Mouse (Mus musculus) stomach, embryonic 15.5 days (tissue): ENCODE data around the gene Gcfc2. TPM values are rescaled to one million over a fixed set of nuclear protein-coding genes. Genes with fewer than 3 reads are reported as not detected.

Experiments used
- ATAC-seq: fragments of 200-750 bp; cut with Nextera tagmentation; 2 replicates; pipeline ENCODE4 v1.8.0; 2017; ENCODE audit warnings: low read depth, moderate number of reproducible peaks, moderate TSS enrichment; ENCODE audit not compliant: insufficient read depth, low FRiP score
- H3K27ac ChIP-seq: fragments of 300-500 bp; sonication (generic); 2 replicates; pipeline ENCODE4 v1.5.1; 2015; ENCODE audit warnings: mild to moderate bottlenecking, inconsistent platforms
- H3K27me3 ChIP-seq: fragments of 300-500 bp; sonication (generic); replicated peaks from 2 replicates; pipeline ENCODE4 v1.6.1; 2015; ENCODE audit warnings: inconsistent platforms
- H3K36me3 ChIP-seq: fragments of 300-500 bp; sonication (generic); 2 replicates; pipeline ENCODE4 v1.6.1; 2015; ENCODE audit warnings: inconsistent platforms
- H3K4me1 ChIP-seq: fragments of 300-500 bp; sonication (generic); 2 replicates; pipeline ENCODE4 v1.6.1; 2015; ENCODE audit warnings: inconsistent platforms
- H3K4me2 ChIP-seq: fragments of 300-500 bp; sonication (generic); 2 replicates; pipeline ENCODE4 v1.6.1; 2015; ENCODE audit warnings: mild to moderate bottlenecking, inconsistent platforms
- H3K4me3 ChIP-seq: fragments of 300-500 bp; sonication (generic); replicated peaks from 2 replicates; pipeline ENCODE4 v1.5.1; 2015; ENCODE audit warnings: inconsistent platforms
- H3K9ac ChIP-seq: fragments of 300-500 bp; sonication (generic); 2 replicates; pipeline ENCODE4 v1.6.1; 2015; ENCODE audit warnings: inconsistent platforms
- H3K9me3 ChIP-seq: fragments of 300-500 bp; sonication (generic); 2 replicates; pipeline ENCODE4 v1.6.1; 2016; ENCODE audit warnings: inconsistent platforms
- WGBS: fragments of 180-500 bp; shearing (Covaris S2); methylation state at CpG from one replicate; pipeline ENCODE4 v1.1.7; 2015; 5-methylcytosine and 5-hydroxymethylcytosine counted together
- polyA plus RNA-seq: library from polyadenylated mRNA; unstranded; fragments of >200 nt; fragmentation: Nextera tagmentation; extraction: Ambion mirVana; gene quantifications from 2 replicates; pipeline ENCODE4 v1.2.1, GENCODE M21; 2015

The Gcfc2 gene
- polyA plus RNA-seq, 1 experiment from 2014 or later = 8.5 TPM

- H3K36me3 ChIP-seq = peaks cover 30% of the 10 kb centered on the region
These were observed 23.4 kb downstream of the Gcfc2 start for GRCm38 (mm10) chr6:81946906-81947305.

GRCm38 (mm10) chr6:81955133-81955532 lies 31.7 kb downstream of the Gcfc2 start:
- no peak overlapping the region for H3K9ac ChIP-seq
- whole genome bisulfite sequencing = 87% methylated on average over 5 of the region's 5 CpGs
- H3K4me1 ChIP-seq = no peaks in the 10 kb centered on the region
- no peak overlapping the region for H3K4me3 ChIP-seq
- H3K4me2 ChIP-seq = no peak overlapping the region
- ATAC-seq = no peak
- no peaks in the 10 kb centered on the region for H3K9me3 ChIP-seq
- H3K27ac ChIP-seq = no peak overlapping the region
- no peaks in the 10 kb centered on the region for H3K27me3 ChIP-seq
- peaks cover 47% of the 10 kb centered on the region for H3K36me3 ChIP-seq

More at GRCm38 (mm10) chr6:81946906-81947305, 23.4 kb downstream of the Gcfc2 start:
- ATAC-seq = no peak
- 94% methylated on average over 6 of the region's 6 CpGs for WGBS
- Histone ChIP-seq H3K9ac (no peak overlapping the region), H3K9me3 (no peaks in the 10 kb centered on the region), H3K4me2 (no peak overlapping the region), H3K27me3 (no peaks in the 10 kb centered on the region), H3K4me1 (no peaks in the 10 kb centered on the region), H3K27ac (no peak overlapping the region), H3K4me3 (no peak overlapping the region)

GRCm38 (mm10) chr6:81956399-81956798 lies 32.9 kb downstream of the Gcfc2 start:
- no peaks in the 10 kb centered on the region for H3K27me3 ChIP-seq
- no peak overlapping the region for H3K27ac ChIP-seq
- no peaks in the 10 kb centered on the region for H3K9me3 ChIP-seq
- no peak for ATAC-seq
- peaks cover 46% of the 10 kb centered on the region for H3K36me3 ChIP-seq
- 91% methylated on average over 4 of the region's 4 CpGs for WGBS
- H3K4me1 ChIP-seq = no peaks in the 10 kb centered on the region
- no peak overlapping the region for H3K4me2 ChIP-seq
- no peak overlapping the region for H3K4me3 ChIP-seq
- no peak overlapping the region for H3K9ac ChIP-seq

- Histone ChIP-seq H3K9me3 (no peaks in the 10 kb centered on the region), H3K27ac (no peak overlapping the region), H3K4me2 (no peak overlapping the region), H3K27me3 (no peaks in the 10 kb centered on the region), H3K4me3 (no peak overlapping the region), H3K4me1 (no peaks in the 10 kb centered on the region), H3K9ac (no peak overlapping the region), H3K36me3 (peaks cover 55% of the 10 kb centered on the region)
- 85% methylated on average over 11 of the region's 11 CpGs for WGBS
- ATAC-seq = no peak
These were observed 34.5 kb downstream of the Gcfc2 start for GRCm38 (mm10) chr6:81957992-81958391.

GRCm38 (mm10) chr6:81959866-81960265 lies 36.4 kb downstream of the Gcfc2 start:
- H3K27ac ChIP-seq = no peak overlapping the region
- H3K4me1 ChIP-seq = peaks cover 6% of the 10 kb centered on the region; the same call in 1 of the 2 replicates
- H3K9ac ChIP-seq = no peak overlapping the region
- no peaks in the 10 kb centered on the region for H3K27me3 ChIP-seq
- no peak for ATAC-seq
- no peaks in the 10 kb centered on the region for H3K9me3 ChIP-seq
- H3K36me3 ChIP-seq = peaks cover 58% of the 10 kb centered on the region
- H3K4me3 ChIP-seq = no peak overlapping the region
- H3K4me2 ChIP-seq = no peak overlapping the region
- WGBS = 87% methylated on average over 8 of the region's 8 CpGs

GRCm38 (mm10) chr6:81960284-81960683 lies 36.8 kb downstream of the Gcfc2 start:
- 89% methylated on average over 1 of the region's 1 CpGs for WGBS
- Histone ChIP-seq H3K36me3 (peaks cover 55% of the 10 kb centered on the region), H3K27me3 (no peaks in the 10 kb centered on the region), H3K4me1 (peaks cover 6% of the 10 kb centered on the region; the same call in 1 of the 2 replicates), H3K27ac (no peak overlapping the region), H3K9ac (no peak overlapping the region), H3K4me3 (no peak overlapping the region), H3K9me3 (no peaks in the 10 kb centered on the region), H3K4me2 (no peak overlapping the region)
- ATAC-seq = no peak

GRCm38 (mm10) chr6:81965296-81966067 lies 42.0 kb downstream of the Gcfc2 start, which contains the start of gene Mrpl19:
Mrpl19 (minus strand) TSS chr6:81965958.
- peak within 1 kb of the TSS; percentile 92 for H3K4me3 ChIP-seq
- H3K4me2 ChIP-seq = peak within 1 kb of the TSS; percentile 63
- no peak within 1 kb of the TSS; the same call in 1 of the 2 replicates for H3K27ac ChIP-seq
- no peaks in the 10 kb centered on the region for H3K27me3 ChIP-seq
- whole genome bisulfite sequencing = under 1% methylated on average over 44 of the region's 44 CpGs
- ATAC-seq = peak; percentile 97
- H3K4me1 ChIP-seq = peaks cover 6% of the 10 kb centered on the region; the same call in 1 of the 2 replicates
- H3K9me3 ChIP-seq = no peaks in the 10 kb centered on the region
- H3K9ac ChIP-seq = peak within 1 kb of the TSS; percentile 70
- peaks cover 18% of the 10 kb centered on the region for H3K36me3 ChIP-seq

GRCm38 (mm10) chr6:81966068-81966544 lies 42.6 kb downstream of the Gcfc2 start:
- H3K4me1 ChIP-seq = peaks cover 6% of the 10 kb centered on the region; the same call in 1 of the 2 replicates
- peaks cover 17% of the 10 kb centered on the region for H3K36me3 ChIP-seq
- peak overlapping the region; percentile 63 for H3K4me2 ChIP-seq
- H3K9me3 ChIP-seq = no peaks in the 10 kb centered on the region
- H3K4me3 ChIP-seq = peak overlapping the region; percentile 92
- 52% methylated on average over 2 of the region's 2 CpGs for WGBS
- ATAC-seq = peak; percentile 56
- no peak overlapping the region for H3K27ac ChIP-seq
- no peak overlapping the region for H3K9ac ChIP-seq
- H3K27me3 ChIP-seq = no peaks in the 10 kb centered on the region

- H3K36me3 ChIP-seq = no peaks in the 10 kb centered on the region
- 85% methylated on average over 7 of the region's 7 CpGs for WGBS
- H3K4me2 ChIP-seq = no peak overlapping the region
- H3K9me3 ChIP-seq = no peaks in the 10 kb centered on the region
- no peaks in the 10 kb centered on the region for H3K27me3 ChIP-seq
- ATAC-seq = no peak
- no peaks in the 10 kb centered on the region for H3K4me1 ChIP-seq
- no peak overlapping the region for H3K27ac ChIP-seq
- no peak overlapping the region for H3K4me3 ChIP-seq
- H3K9ac ChIP-seq = no peak overlapping the region
These were observed 47.7 kb downstream of the Gcfc2 start for GRCm38 (mm10) chr6:81971196-81971595.

- no peaks in the 10 kb centered on the region for H3K27me3 ChIP-seq
- H3K9me3 ChIP-seq = no peaks in the 10 kb centered on the region
- no peaks in the 10 kb centered on the region for H3K4me1 ChIP-seq
- 84% methylated on average over 8 of the region's 8 CpGs for WGBS
- no peak overlapping the region for H3K4me2 ChIP-seq
- no peak overlapping the region for H3K4me3 ChIP-seq
- no peaks in the 10 kb centered on the region for H3K36me3 ChIP-seq
- no peak for ATAC-seq
- H3K9ac ChIP-seq = no peak overlapping the region
- no peak overlapping the region for H3K27ac ChIP-seq
These were observed 49.1 kb downstream of the Gcfc2 start for GRCm38 (mm10) chr6:81972595-81972994.

GRCm38 (mm10) chr6:81975971-81976621 lies 52.6 kb downstream of the Gcfc2 start:
- Histone ChIP-seq H3K4me3 (no peak overlapping the region), H3K36me3 (no peaks in the 10 kb centered on the region), H3K9ac (no peak overlapping the region), H3K27me3 (no peaks in the 10 kb centered on the region), H3K4me2 (no peak overlapping the region), H3K9me3 (no peaks in the 10 kb centered on the region), H3K27ac (no peak overlapping the region), H3K4me1 (no peaks in the 10 kb centered on the region)
- WGBS = 28% methylated on average over 7 of the region's 7 CpGs
- ATAC-seq = no peak

- no peak overlapping the region for H3K4me3 ChIP-seq
- no peak overlapping the region for H3K27ac ChIP-seq
- no peaks in the 10 kb centered on the region for H3K4me1 ChIP-seq
- 95% methylated on average over 4 of the region's 4 CpGs for WGBS
- no peak for ATAC-seq
- H3K9me3 ChIP-seq = no peaks in the 10 kb centered on the region
- no peaks in the 10 kb centered on the region for H3K36me3 ChIP-seq
- H3K4me2 ChIP-seq = no peak overlapping the region
- H3K27me3 ChIP-seq = no peaks in the 10 kb centered on the region
- no peak overlapping the region for H3K9ac ChIP-seq
These were observed 55.8 kb downstream of the Gcfc2 start for GRCm38 (mm10) chr6:81979286-81979685.
